Mouse (Mus musculus) midbrain, postnatal 0 days (tissue): Measurements from ENCODE around the gene Pla2g4e. TPM values are rescaled to one million over a fixed set of nuclear protein-coding genes. Genes with fewer than 3 reads are reported as not detected.

Source experiments
- ATAC-seq: fragments of 200-750 bp; cut with Nextera tagmentation; 2 replicates; pipeline ENCODE4 v1.8.0; 2017; ENCODE audit warnings: moderate number of reproducible peaks, mild to moderate bottlenecking, moderate TSS enrichment, moderate library complexity; ENCODE audit not compliant: low FRiP score
- DNase-seq: peaks from one replicate; pipeline ENCODE4 v3.0.0-alpha.2; 2015; ENCODE audit warnings: low spot score
- H3K27ac ChIP-seq: fragments of 300-500 bp; sonication (generic); 2 replicates; pipeline ENCODE4 v1.5.1; 2014; ENCODE audit warnings: low read depth, mild to moderate bottlenecking, low read length, mixed read lengths
- H3K27me3 ChIP-seq: fragments of 300-500 bp; sonication (generic); 2 replicates; pipeline ENCODE4 v1.6.1; 2014; ENCODE audit warnings: low read length, control low read depth, mixed read lengths; ENCODE audit not compliant: insufficient read depth
- H3K36me3 ChIP-seq: fragments of 300-500 bp; sonication (generic); 2 replicates; pipeline ENCODE4 v1.6.1; 2014; ENCODE audit warnings: low read length, control low read depth, mixed read lengths; ENCODE audit not compliant: insufficient read depth
- H3K4me1 ChIP-seq: fragments of 300-500 bp; sonication (generic); 2 replicates; pipeline ENCODE4 v1.6.1; 2014; ENCODE audit warnings: mild to moderate bottlenecking, control low read depth, antibody characterized with exemption, low read length, mixed read lengths; ENCODE audit not compliant: insufficient read depth
- H3K4me2 ChIP-seq: fragments of 300-500 bp; sonication (generic); 2 replicates; pipeline ENCODE4 v1.6.1; 2014; ENCODE audit warnings: low read depth, mild to moderate bottlenecking, low read length, mixed read lengths; ENCODE audit not compliant: poor library complexity, severe bottlenecking
- H3K4me3 ChIP-seq: fragments of 300-500 bp; sonication (generic); 2 replicates; pipeline ENCODE4 v1.5.1; 2014; ENCODE audit warnings: low read depth, mild to moderate bottlenecking, low read length, moderate library complexity
- H3K9ac ChIP-seq: fragments of 300-500 bp; sonication (generic); replicated peaks from 2 replicates; pipeline ENCODE4 v1.6.1; 2014; ENCODE audit warnings: mild to moderate bottlenecking, low read length, moderate library complexity, mixed read lengths; ENCODE audit not compliant: poor library complexity, severe bottlenecking
- H3K9me3 ChIP-seq: fragments of 300-500 bp; sonication (generic); 2 replicates; pipeline ENCODE4 v1.6.1; 2016; ENCODE audit warnings: low read length, control low read depth
- CTCF ChIP-seq: IDR thresholded peaks from 2 replicates; pipeline ENCODE4 v1.5.1; 2016; ENCODE audit warnings: antibody characterized with exemption, mild to moderate bottlenecking
- WGBS: fragments of 180-500 bp; shearing (Covaris S2); extraction: QIAGEN DNeasy Blood & Tissue Kit; methylation state at CpG from one replicate; pipeline ENCODE4 v1.1.7; 2014; 5-methylcytosine and 5-hydroxymethylcytosine counted together
- polyA plus RNA-seq: library from polyadenylated mRNA; unstranded; fragments of >200 nt; fragmentation: Nextera tagmentation; extraction: Ambion mirVana; gene quantifications from 2 replicates; pipeline ENCODE4 v1.2.1, GENCODE M21; 2015
- total RNA-seq: library from RNA; depleted of rRNA; stranded (reverse); fragments of >200 nt; gene quantifications from 2 replicates; pipeline ENCODE4 v1.2.3, GENCODE M21; 2014

The Pla2g4e gene
- total and polyA plus RNA-seq, 2 experiments from 2014 or later: 10.3 to 18.5 TPM

DNA sequence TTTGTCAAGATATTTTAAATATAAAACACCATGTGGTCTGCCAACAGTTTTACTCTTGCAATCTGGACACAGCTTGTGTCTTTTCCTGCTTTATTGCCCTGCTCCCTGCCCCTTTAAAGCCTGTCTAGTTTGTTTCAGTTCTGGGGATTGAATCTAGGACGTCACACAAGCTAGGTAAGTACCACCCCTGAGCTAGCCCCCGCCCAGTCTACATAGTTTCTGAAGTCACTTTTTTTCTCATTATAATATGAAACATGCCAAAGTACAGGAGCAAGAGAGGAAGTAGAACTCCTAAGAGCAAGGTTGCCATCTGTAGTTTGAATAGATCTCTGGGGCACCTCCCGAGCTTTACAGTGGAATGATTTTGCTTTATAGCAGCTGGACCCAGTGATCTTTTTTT lies 94.6 kb downstream of the Pla2g4e start:
- H3K4me1 ChIP-seq: 0 out of 2 replicates have a peak, but pooled peaks cover 6% of the 10 kb centered on the region
- no peak for TF ChIP-seq CTCF
- ATAC-seq: no peak

GRCm38 (mm10) chr2:120149634-120150033 lies 95.5 kb downstream of the Pla2g4e start:
- TF ChIP-seq CTCF: no peak
- no peak overlapping the region for H3K4me2 ChIP-seq
- no peak for ATAC-seq
- H3K27ac ChIP-seq: no peak overlapping the region
- H3K9ac ChIP-seq: no peak overlapping the region
- H3K4me3 ChIP-seq: no peak overlapping the region
- 0 out of 2 replicates have a peak, but pooled peaks cover 6% of the 10 kb centered on the region for H3K4me1 ChIP-seq
- no peak for DNase-seq
- 93% methylated on average over 7 of the region's 7 CpGs for WGBS
- no peaks in the 10 kb centered on the region for H3K27me3 ChIP-seq
- no peaks in the 10 kb centered on the region for H3K36me3 ChIP-seq
- H3K9me3 ChIP-seq: no peaks in the 10 kb centered on the region

More for the DNA sequence above, 94.6 kb downstream of the Pla2g4e start:
- Histone ChIP-seq H3K9me3 (no peaks in the 10 kb centered on the region), H3K9ac (no peak overlapping the region), H3K27me3 (no peaks in the 10 kb centered on the region), H3K4me2 (no peak overlapping the region), H3K36me3 (no peaks in the 10 kb centered on the region), H3K27ac (no peak overlapping the region), H3K4me3 (no peak overlapping the region)
- no peak for DNase-seq
- 83% methylated on average over 3 of the region's 3 CpGs for WGBS

GRCm38 (mm10) chr2:120147999-120148398 lies 97.1 kb downstream of the Pla2g4e start:
- H3K9me3 ChIP-seq: no peaks in the 10 kb centered on the region
- H3K4me1 ChIP-seq: no peaks in the 10 kb centered on the region
- no peak overlapping the region for H3K4me2 ChIP-seq
- no peaks in the 10 kb centered on the region for H3K36me3 ChIP-seq
- no peak for TF ChIP-seq CTCF
- ATAC-seq (no peak), DNase-seq (no peak)
- no peak overlapping the region for H3K9ac ChIP-seq
- H3K4me3 ChIP-seq: no peak overlapping the region
- H3K27ac ChIP-seq: no peak overlapping the region
- 95% methylated on average over 3 of the region's 3 CpGs for WGBS
- no peaks in the 10 kb centered on the region for H3K27me3 ChIP-seq

DNA sequence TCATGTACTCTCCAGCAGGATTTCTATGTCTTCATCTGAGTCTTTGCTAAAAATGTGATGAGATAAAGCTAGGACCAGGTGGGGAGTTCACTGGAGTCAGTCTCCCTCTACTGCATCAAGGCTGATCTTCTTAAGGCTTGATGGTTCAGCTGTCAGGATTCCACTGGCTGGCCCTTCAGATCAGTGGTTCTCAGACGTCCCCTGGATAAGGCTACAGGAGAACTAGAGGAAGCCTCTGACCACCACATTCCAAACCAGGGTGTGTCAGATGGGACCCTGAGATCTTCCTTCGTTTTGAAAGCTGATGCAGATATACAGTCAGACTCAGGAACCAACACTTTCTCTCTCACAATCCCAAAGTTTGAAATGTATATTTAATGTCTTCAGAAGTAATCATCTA lies 97.8 kb downstream of the Pla2g4e start:
- no peak for ATAC-seq
- Histone ChIP-seq H3K9ac (no peak overlapping the region), H3K4me3 (no peak overlapping the region), H3K4me1 (no peaks in the 10 kb centered on the region), H3K27ac (no peak overlapping the region), H3K27me3 (no peaks in the 10 kb centered on the region), H3K9me3 (no peaks in the 10 kb centered on the region), H3K36me3 (no peaks in the 10 kb centered on the region), H3K4me2 (no peak overlapping the region)
- DNase-seq: no peak
- WGBS: 61% methylated on average over 2 of the region's 2 CpGs
- no peak for TF ChIP-seq CTCF

DNA sequence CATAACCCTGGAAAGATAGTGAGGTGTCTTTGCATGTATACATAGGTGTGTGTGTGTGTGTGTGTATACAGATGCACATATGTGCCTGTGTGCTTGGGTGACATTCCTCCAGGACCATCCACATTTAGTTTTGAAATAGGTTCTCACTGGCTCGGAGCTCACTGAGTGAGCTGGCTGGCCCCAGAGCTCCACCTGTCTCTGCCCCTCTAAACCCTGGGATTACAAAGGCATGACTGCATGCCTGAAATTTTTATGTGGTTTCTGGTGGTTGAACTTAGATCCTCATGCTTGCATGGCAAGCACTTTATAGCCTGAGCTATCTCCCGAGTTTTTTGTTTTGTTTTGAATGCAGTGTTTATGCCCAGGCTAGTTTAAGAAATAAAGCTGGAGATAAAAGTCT lies 98.6 kb downstream of the Pla2g4e start:
- Histone ChIP-seq H3K27ac (no peak overlapping the region), H3K9ac (no peak overlapping the region), H3K4me1 (no peaks in the 10 kb centered on the region), H3K9me3 (no peaks in the 10 kb centered on the region), H3K4me3 (no peak overlapping the region), H3K27me3 (no peaks in the 10 kb centered on the region), H3K4me2 (no peak overlapping the region), H3K36me3 (no peaks in the 10 kb centered on the region)
- ATAC-seq (no peak), DNase-seq (no peak)
- TF ChIP-seq CTCF: no peak
- 84% methylated on average over 2 of the region's 2 CpGs for WGBS

DNA sequence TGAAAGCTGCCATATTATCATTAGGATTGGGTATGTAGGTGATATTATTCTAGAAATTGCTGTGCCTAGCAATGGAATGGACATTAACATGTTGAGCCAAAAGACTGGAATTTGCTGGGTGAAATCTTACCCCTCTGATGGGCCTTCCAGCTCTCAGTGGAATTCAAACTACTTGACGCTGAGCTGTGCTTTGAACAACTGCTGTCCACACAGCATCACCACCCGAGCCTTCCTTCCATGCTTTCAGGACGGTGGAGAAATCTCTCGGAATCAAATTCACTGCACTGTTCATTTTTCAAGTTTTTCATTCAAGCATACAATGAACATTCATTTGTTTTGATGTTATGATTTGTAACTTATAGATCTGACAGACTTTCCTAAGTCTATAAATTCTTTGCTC lies 100.7 kb downstream of the Pla2g4e start:
- 93% methylated on average over 4 of the region's 4 CpGs for WGBS

More for the DNA sequence above, 100.7 kb downstream of the Pla2g4e start:
- Histone ChIP-seq H3K27ac (no peak overlapping the region), H3K4me3 (no peak overlapping the region), H3K27me3 (no peaks in the 10 kb centered on the region), H3K4me1 (no peaks in the 10 kb centered on the region), H3K4me2 (no peak overlapping the region), H3K9me3 (no peaks in the 10 kb centered on the region), H3K9ac (no peak overlapping the region), H3K36me3 (no peaks in the 10 kb centered on the region)
- TF ChIP-seq CTCF: no peak
- ATAC-seq (no peak), DNase-seq (no peak)
